Mouse (Mus musculus) forebrain, embryonic 11.5 days (tissue): Measurements from ENCODE around the gene C1qtnf5. TPM values are rescaled to one million over a fixed set of nuclear protein-coding genes. Genes with fewer than 3 reads are reported as not detected.

Experiments
- ATAC-seq: fragments of 200-750 bp; cut with Nextera tagmentation; replicated peaks from 2 replicates; pipeline ENCODE4 v1.8.0; 2017; ENCODE audit warnings: moderate TSS enrichment; ENCODE audit not compliant: low FRiP score
- DNase-seq: peaks from one replicate; pipeline ENCODE4 v3.0.0-alpha.2; 2017; ENCODE audit warnings: low spot score
- H3K27ac ChIP-seq: fragments of 300-500 bp; sonication (generic); 2 replicates; pipeline ENCODE4 v1.5.1; 2014; ENCODE audit warnings: low read depth, low read length
- H3K27me3 ChIP-seq: fragments of 300-500 bp; sonication (generic); 2 replicates; pipeline ENCODE4 v1.6.1; 2014; ENCODE audit warnings: mild to moderate bottlenecking, low read length, mixed read lengths; ENCODE audit not compliant: control insufficient read depth, insufficient read depth
- H3K36me3 ChIP-seq: fragments of 300-500 bp; sonication (generic); 2 replicates; pipeline ENCODE4 v1.6.1; 2014; ENCODE audit warnings: mild to moderate bottlenecking, low read length, moderate library complexity, mixed read lengths; ENCODE audit not compliant: control insufficient read depth, insufficient read depth
- H3K4me1 ChIP-seq: fragments of 300-500 bp; sonication (generic); replicated peaks from 2 replicates; pipeline ENCODE4 v1.6.1; 2014; ENCODE audit warnings: low read length, mixed read lengths; ENCODE audit not compliant: control insufficient read depth, insufficient read depth
- H3K4me2 ChIP-seq: fragments of 300-500 bp; sonication (generic); 2 replicates; pipeline ENCODE4 v1.6.1; 2014; ENCODE audit warnings: low read depth, mild to moderate bottlenecking, low read length, moderate library complexity, mixed read lengths; ENCODE audit not compliant: severe bottlenecking
- H3K4me3 ChIP-seq: fragments of 300-500 bp; sonication (generic); 2 replicates; pipeline ENCODE4 v1.5.1; 2014; ENCODE audit warnings: low read depth, low read length
- H3K9ac ChIP-seq: fragments of 300-500 bp; sonication (generic); 2 replicates; pipeline ENCODE4 v1.6.1; 2014; ENCODE audit warnings: low read length
- H3K9me3 ChIP-seq: fragments of 300-500 bp; sonication (generic); 2 replicates; pipeline ENCODE4 v1.6.1; 2016; ENCODE audit warnings: low read length, mixed read lengths; ENCODE audit not compliant: control insufficient read depth
- WGBS: fragments of 180-500 bp; shearing (Covaris S2); extraction: QIAGEN DNeasy Blood & Tissue Kit; methylation state at CpG from one replicate; pipeline ENCODE4 v1.1.7; 2014; 5-methylcytosine and 5-hydroxymethylcytosine counted together
- polyA plus RNA-seq: library from polyadenylated mRNA; unstranded; fragments of >200 nt; fragmentation: Nextera tagmentation; extraction: Ambion mirVana; gene quantifications from 2 replicates; pipeline ENCODE4 v1.2.1, GENCODE M21; 2014

Gene C1qtnf5
- polyA plus RNA-seq = 0.47 and 0.79 TPM in 2 replicates

- no peak within 1 kb of the TSS for H3K4me3 ChIP-seq
- DNase-seq (no peak), ATAC-seq (no peak)
- no peak within 1 kb of the TSS for H3K27ac ChIP-seq
- peaks cover 25% of the 10 kb centered on the region for H3K4me1 ChIP-seq
- H3K4me2 ChIP-seq = peak within 1 kb of the TSS; percentile 18; the same call in 1 of the 2 replicates
- peak within 1 kb of the TSS; percentile 0 for H3K9ac ChIP-seq
- H3K36me3 ChIP-seq = no peaks in the 10 kb centered on the region; the same call in 1 of the 2 replicates
- no peaks in the 10 kb centered on the region for H3K9me3 ChIP-seq
- H3K27me3 ChIP-seq = no peaks in the 10 kb centered on the region
- WGBS = 31% methylated on average over 8 of the region's 8 CpGs
Observed at GRCm38 (mm10) chr9:44107110-44107509, at the start of gene C1qtnf5. TSS of gene C1qtnf5 (plus strand) at chr9:44107245.

- Histone ChIP-seq H3K4me2 (no peak overlapping the region), H3K27me3 (no peaks in the 10 kb centered on the region), H3K9ac (no peak overlapping the region), H3K36me3 (no peaks in the 10 kb centered on the region), H3K27ac (no peak overlapping the region), H3K9me3 (no peaks in the 10 kb centered on the region; the same call in 1 of the 2 replicates), H3K4me1 (no peaks in the 10 kb centered on the region), H3K4me3 (no peak overlapping the region)
- WGBS = 87% methylated on average over 6 of the region's 6 CpGs
- ATAC-seq (no peak), DNase-seq (no peak)
Observed at GRCm38 (mm10) chr9:44058606-44059005, 48.4 kb upstream of the C1qtnf5 start.

GRCm38 (mm10) chr9:44065177-44065576 lies 41.9 kb upstream of the C1qtnf5 start:
- H3K9me3 ChIP-seq = no peaks in the 10 kb centered on the region
- H3K27ac ChIP-seq = no peak overlapping the region
- no peak overlapping the region for H3K4me2 ChIP-seq
- H3K9ac ChIP-seq = no peak overlapping the region
- ATAC-seq (no peak), DNase-seq (no peak)
- peaks cover 5% of the 10 kb centered on the region; the same call in 1 of the 2 replicates for H3K4me1 ChIP-seq
- no peaks in the 10 kb centered on the region for H3K36me3 ChIP-seq
- H3K27me3 ChIP-seq = no peaks in the 10 kb centered on the region
- WGBS = 29% methylated on average over 1 of the region's 1 CpGs
- no peak overlapping the region for H3K4me3 ChIP-seq

GRCm38 (mm10) chr9:44066785-44067225 lies 40.2 kb upstream of the C1qtnf5 start, which contains the start of gene Usp2:
TSS of gene Usp2 (plus strand) at chr9:44067021.
- Histone ChIP-seq H3K4me3 (peak within 1 kb of the TSS; percentile 38), H3K36me3 (no peaks in the 10 kb centered on the region), H3K4me2 (peak within 1 kb of the TSS; percentile 78), H3K27ac (no peak within 1 kb of the TSS), H3K9me3 (no peaks in the 10 kb centered on the region), H3K9ac (peak within 1 kb of the TSS; percentile 48; the same call in 1 of the 2 replicates), H3K4me1 (peaks cover 9% of the 10 kb centered on the region; the same call in 1 of the 2 replicates), H3K27me3 (no peaks in the 10 kb centered on the region; the same call in 1 of the 2 replicates)
- DNase-seq (peak; percentile 100), ATAC-seq (peak; percentile 96)
- under 1% methylated on average over 38 of the region's 38 CpGs for WGBS

GRCm38 (mm10) chr9:44067241-44067959 lies 39.6 kb upstream of the C1qtnf5 start:
- ATAC-seq (peak; percentile 52), DNase-seq (no peak)
- H3K9me3 ChIP-seq = no peaks in the 10 kb centered on the region
- H3K9ac ChIP-seq = peak overlapping the region; percentile 48; the same call in 1 of the 2 replicates
- 8% methylated on average over 15 of the region's 15 CpGs for WGBS
- no peaks in the 10 kb centered on the region; the same call in 1 of the 2 replicates for H3K27me3 ChIP-seq
- peak overlapping the region; percentile 38 for H3K4me3 ChIP-seq
- peak overlapping the region; percentile 78 for H3K4me2 ChIP-seq
- no peak overlapping the region for H3K27ac ChIP-seq
- peaks cover 15% of the 10 kb centered on the region for H3K4me1 ChIP-seq
- H3K36me3 ChIP-seq = no peaks in the 10 kb centered on the region

- H3K27me3 ChIP-seq = no peaks in the 10 kb centered on the region; the same call in 1 of the 2 replicates
- no peak overlapping the region for H3K27ac ChIP-seq
- 86% methylated on average over 6 of the region's 6 CpGs for WGBS
- H3K4me2 ChIP-seq = no peak overlapping the region
- H3K9me3 ChIP-seq = no peaks in the 10 kb centered on the region
- DNase-seq (no peak), ATAC-seq (no peak)
- no peak overlapping the region for H3K4me3 ChIP-seq
- H3K4me1 ChIP-seq = peaks cover 20% of the 10 kb centered on the region
- H3K9ac ChIP-seq = no peak overlapping the region
- no peaks in the 10 kb centered on the region for H3K36me3 ChIP-seq
Observed at GRCm38 (mm10) chr9:44067960-44068330, 39.1 kb upstream of the C1qtnf5 start.

- Histone ChIP-seq H3K27ac (no peak overlapping the region), H3K27me3 (no peaks in the 10 kb centered on the region; the same call in 1 of the 2 replicates), H3K4me2 (no peak overlapping the region), H3K4me3 (no peak overlapping the region), H3K4me1 (peaks cover 26% of the 10 kb centered on the region), H3K36me3 (no peaks in the 10 kb centered on the region), H3K9me3 (no peaks in the 10 kb centered on the region), H3K9ac (no peak overlapping the region)
- 23% methylated on average over 7 of the region's 7 CpGs for WGBS
- DNase-seq = no peak
- ATAC-seq = no peak
Observed at GRCm38 (mm10) chr9:44069252-44069651, 37.8 kb upstream of the C1qtnf5 start.

DNA sequence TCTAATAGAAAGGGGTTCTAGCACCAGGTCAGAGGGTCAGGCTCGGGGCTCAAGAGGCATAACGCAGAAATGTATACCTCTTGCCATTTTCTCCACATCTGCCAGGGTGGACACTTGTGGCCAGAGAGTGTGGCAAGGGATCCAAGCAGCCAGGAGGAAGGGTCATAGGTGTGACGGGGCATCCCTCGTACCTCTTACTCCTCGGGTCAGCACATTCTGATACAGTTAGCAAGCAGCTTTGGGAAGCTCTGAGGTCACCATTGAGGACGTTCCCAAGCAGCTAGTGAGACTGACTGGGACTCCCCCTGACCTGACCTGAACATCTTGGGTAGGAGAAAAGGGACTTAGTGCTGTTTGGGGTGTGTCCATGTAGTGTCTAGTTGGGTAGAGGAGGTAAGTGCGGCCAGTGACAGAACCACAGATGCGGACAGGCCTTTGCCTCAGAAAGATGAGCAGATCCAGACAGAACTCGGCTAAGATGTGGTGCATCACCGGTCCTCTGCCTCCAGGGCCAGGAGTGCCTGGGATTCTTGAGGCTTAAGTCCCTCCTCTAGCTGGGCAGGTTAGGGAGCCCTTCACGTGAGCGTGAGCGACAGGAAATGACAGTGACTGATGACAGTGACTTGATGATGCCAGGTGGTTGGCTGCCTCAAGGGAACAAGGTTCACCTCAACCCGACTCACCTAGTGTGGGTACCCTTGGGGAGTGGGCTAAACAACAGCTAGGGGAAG lies 36.8 kb upstream of the C1qtnf5 start:
- H3K36me3 ChIP-seq = no peaks in the 10 kb centered on the region
- peaks cover 26% of the 10 kb centered on the region for H3K4me1 ChIP-seq
- H3K9me3 ChIP-seq = no peaks in the 10 kb centered on the region
- DNase-seq = no peak
- WGBS = 76% methylated on average over 14 of the region's 14 CpGs
- no peak overlapping the region for H3K4me3 ChIP-seq
- no peak overlapping the region for H3K4me2 ChIP-seq
- H3K27ac ChIP-seq = no peak overlapping the region
- H3K27me3 ChIP-seq = no peaks in the 10 kb centered on the region; the same call in 1 of the 2 replicates
- no peak overlapping the region; the same call in 1 of the 2 replicates for H3K9ac ChIP-seq
- no peak for ATAC-seq
